21 mouse cellular contexts compared by ENCODE assay signal in the genomic region with DNA sequence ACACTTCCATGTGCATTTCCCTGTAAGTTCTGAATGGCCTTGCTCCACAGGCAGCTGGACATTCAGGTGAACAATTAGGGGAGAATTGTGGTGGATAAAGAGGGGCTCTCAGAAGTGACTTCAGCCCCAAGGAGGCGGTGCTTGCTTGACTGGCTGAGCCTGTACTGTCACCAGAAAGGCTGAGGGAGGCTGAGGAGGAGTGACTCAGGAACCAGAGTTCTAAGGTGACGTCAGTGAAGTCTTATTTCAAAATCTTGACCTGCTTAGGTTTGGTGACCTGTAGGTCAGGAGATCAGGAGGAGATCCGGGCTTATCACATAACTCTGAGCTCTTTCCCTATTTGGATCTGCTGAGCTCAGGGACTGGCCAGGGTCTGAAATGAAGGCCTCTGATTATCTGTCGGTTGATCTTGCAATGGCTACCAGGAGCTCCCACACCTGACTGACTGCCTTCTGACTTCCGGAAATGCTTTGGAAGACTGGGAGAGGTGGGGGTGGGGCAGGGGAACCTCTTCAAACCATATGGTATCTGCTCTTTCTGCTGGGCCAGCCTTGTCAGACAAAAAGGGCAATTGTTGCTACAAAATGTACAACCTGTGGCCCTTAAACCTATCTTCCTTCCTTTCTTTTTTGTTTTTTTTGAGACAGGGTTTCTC. TPM values are rescaled to one million over a fixed set of nuclear protein-coding genes. Genes with fewer than 3 reads are reported as not detected.
DNase-seq lines count a peak whose midpoint lies in the region; TF ChIP-seq lines count a peak whose summit lies in the region.
"Had no signal": no experiment of that assay in that cellular context is flagged by ENCODE, and none has a peak within 500 bp of the region (broad histone marks: within the 10 kb centered on the region; RNA-seq: fewer than 3 reads in every experiment).

No protein-coding gene starts in this region.

- no peak for TF ChIP-seq CTCF in layer of hippocampus, adult 2 months (conservative IDR thresholded peaks at IDR 0.05)

- H3K9ac ChIP-seq in ES-E14 (ENCODE audit: insufficient read depth, low read depth, low read length, poor library complexity, severe bottlenecking) = no peak overlapping the region
- H3K9ac ChIP-seq: forebrain, embryonic 13.5 days; forebrain, postnatal 0 days; heart, embryonic 13.5 days; hindbrain, embryonic 12.5 days had no signal

- no peaks in the 10 kb centered on the region for H3K9me3 ChIP-seq in ES-E14 (ENCODE audit: control insufficient read depth, insufficient read depth, low read depth, low read length)
- H3K9me3 ChIP-seq: embryonic facial prominence, embryonic 10.5 days; forebrain, embryonic 13.5 days; heart, embryonic 13.5 days; hindbrain, embryonic 12.5 days had no signal

- peak overlapping the region; percentile 2; the same call in 1 of the 2 replicates for H3K27ac ChIP-seq in ES-E14 (ENCODE audit: insufficient read depth, low read depth, low read length, poor library complexity, severe bottlenecking)
- no peak overlapping the region for H3K27ac ChIP-seq in layer of hippocampus, adult 2 months
- H3K27ac ChIP-seq: embryonic facial prominence, embryonic 10.5 days; forebrain, embryonic 13.5 days; heart, adult 2 months; heart, embryonic 13.5 days; hindbrain, embryonic 12.5 days had no signal

- H3K36me3 ChIP-seq in ES-E14 (ENCODE audit: control insufficient read depth, insufficient read depth, low read length, poor library complexity, severe bottlenecking) = no peaks in the 10 kb centered on the region
- H3K36me3 ChIP-seq: embryonic facial prominence, embryonic 10.5 days; heart, embryonic 13.5 days; hindbrain, embryonic 12.5 days had no signal

- H3K4me1 ChIP-seq in ES-E14 (ENCODE audit: control insufficient read depth in 2 of 2, insufficient read depth in 2 of 2, low read length in 2 of 2, poor library complexity in 1 of 2) = peaks cover 0 to 5% of the 10 kb centered on the region in 2 experiments; a peak in 3 of 4 replicates
- H3K4me1 ChIP-seq: forebrain, embryonic 13.5 days; hindbrain, embryonic 12.5 days had no signal

- peak; percentile 45 for DNase-seq in lung, postnatal 36 days
- no peak for DNase-seq in lung, postnatal 4 days
- no peak for DNase-seq in ES-E14 (ENCODE audit: low read depth, low spot score)
- DNase-seq in ZHBTc4 (ENCODE audit: low read depth, low spot score) = peak; percentile 68
- DNase-seq in yolk sac, embryonic 10.5 days (ENCODE audit: low spot score) = peak; percentile 87
- DNase-seq in left cerebral cortex, adult 8-10 months (ENCODE audit: low spot score in 2 of 2) = no peak
- no peak for DNase-seq in layer of hippocampus, adult 2 months (ENCODE audit: low spot score in 2 of 2)
- DNase-seq: adrenal gland, adult 8-10 months; adrenal gland, postnatal 36 days; cerebellum, adult 2 months; cerebellum, postnatal 10 days; forebrain, postnatal 0 days; gastrocnemius, postnatal 14 days; heart, adult 2 months; heart, postnatal 10 days; heart, postnatal 4 days had no signal

- H3K4me3 ChIP-seq in ES-E14 (ENCODE audit: insufficient read depth in 1 of 2, low read depth in 1 of 2, low read length in 2 of 2, poor library complexity in 1 of 2, severe bottlenecking in 1 of 2) = no peak overlapping the region
- no peak overlapping the region for H3K4me3 ChIP-seq in layer of hippocampus, adult 2 months
- H3K4me3 ChIP-seq: embryonic facial prominence, embryonic 10.5 days; forebrain, embryonic 13.5 days; heart, adult 2 months; heart, embryonic 13.5 days; hindbrain, embryonic 12.5 days had no signal

- in situ Hi-C loops in ES-E14 (cut with MboI; ENCODE audit: low sequenced_read_pairs in 2 of 2, unreplicated experiment in 2 of 2) = no loop called here

TF ChIP-seq in ES-E14, 5 proteins besides CTCF, POLR2A, EP300 and RAD21:
- no peak for TF ChIP-seq ZNF384 (IDR thresholded peaks at IDR 0.05; ENCODE audit: low read depth, low read length)

RNA-seq across cellular contexts. Expression of a gene that starts 8.4 kb away (rescaled TPM):
- total RNA-seq in ES-E14 (2012; rRNA removed) = 5.9 and 6.7 TPM in 2 replicates
- total RNA-seq in left cerebral cortex, adult 8-10 months (2022) = 1 to 10 TPM; 2.0 to 3.8 (median 2.4) TPM
- total RNA-seq in layer of hippocampus, adult 2 months (2021) = 1 to 10 TPM; 2.0 to 2.6 TPM
- total RNA-seq: MEL had no signal

Comparison
In these comparisons a context has a peak if more than half of its experiments do, and no peak if none do; other contexts are left out.
1. DNase-seq: peak in lung, postnatal 36 days (single experiment), ZHBTc4 (single experiment) and yolk sac, embryonic 10.5 days (single experiment); none in lung, postnatal 4 days (0 of 2), ES-E14 (single experiment), left cerebral cortex, adult 8-10 months (0 of 2) and layer of hippocampus, adult 2 months (0 of 2).